Mouse (Mus musculus): Measurements from ENCODE around the gene Ninj2.

The Ninj2 gene

DNA sequence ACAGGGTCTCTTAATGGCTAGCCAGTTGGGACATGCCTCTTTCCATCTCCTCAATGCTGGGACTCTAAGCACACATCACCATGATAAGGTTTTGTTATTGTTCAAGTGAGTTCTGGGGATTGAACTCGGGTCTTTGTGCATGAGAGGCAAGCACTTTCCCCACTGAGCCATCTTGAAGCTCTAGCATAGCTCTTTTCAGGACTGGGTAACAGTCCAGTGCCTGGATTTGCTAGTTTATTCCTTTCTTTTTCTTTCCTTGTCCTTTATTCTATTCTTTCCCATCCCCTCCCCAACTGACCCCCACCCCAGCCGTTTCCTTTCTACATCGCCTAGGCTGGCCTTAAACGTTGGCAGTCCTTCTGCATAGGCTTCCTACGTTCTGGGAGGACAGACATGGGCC is 1.9 kb downstream of the Ninj2 start:
- no peak for DNase-seq

DNA sequence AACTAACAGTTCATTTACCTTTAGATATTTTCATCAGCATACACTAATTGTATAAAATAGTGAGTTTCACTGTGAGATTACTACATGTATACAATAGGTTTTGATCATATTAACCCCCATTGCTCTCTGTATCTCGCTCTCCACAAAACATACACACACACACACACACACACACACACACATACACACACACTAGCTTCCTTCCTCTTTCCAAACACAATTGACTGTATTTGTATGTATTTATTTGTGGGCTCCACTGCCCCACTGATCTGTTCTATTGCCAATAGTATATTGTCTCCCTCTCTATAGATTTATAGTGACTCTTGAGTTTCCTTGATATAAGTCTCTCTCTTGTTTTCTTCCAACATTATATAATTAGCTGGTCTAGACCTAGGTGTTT is 2.4 kb downstream of the Ninj2 start:
- DNase-seq, result no peak

DNA sequence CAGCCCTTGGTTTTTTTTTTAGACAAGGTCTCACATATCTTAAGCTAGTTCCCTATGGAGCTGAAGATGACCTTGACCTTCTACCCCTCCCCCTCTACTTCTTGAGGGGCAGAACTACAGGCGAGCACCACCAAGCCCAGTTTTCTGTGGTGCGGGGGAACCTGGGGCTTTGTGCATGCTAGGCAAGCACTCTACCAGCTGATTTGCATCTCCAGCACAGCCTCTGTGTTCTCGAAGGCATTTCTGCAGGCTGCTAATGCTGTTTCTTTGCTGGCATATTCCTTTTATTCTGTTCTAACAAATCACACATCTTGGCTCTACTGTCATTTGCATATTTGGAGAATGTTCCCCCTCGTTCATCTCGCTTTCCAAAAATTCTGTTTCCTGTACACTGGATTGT is 6.2 kb downstream of the Ninj2 start:
- no peak for DNase-seq

DNA sequence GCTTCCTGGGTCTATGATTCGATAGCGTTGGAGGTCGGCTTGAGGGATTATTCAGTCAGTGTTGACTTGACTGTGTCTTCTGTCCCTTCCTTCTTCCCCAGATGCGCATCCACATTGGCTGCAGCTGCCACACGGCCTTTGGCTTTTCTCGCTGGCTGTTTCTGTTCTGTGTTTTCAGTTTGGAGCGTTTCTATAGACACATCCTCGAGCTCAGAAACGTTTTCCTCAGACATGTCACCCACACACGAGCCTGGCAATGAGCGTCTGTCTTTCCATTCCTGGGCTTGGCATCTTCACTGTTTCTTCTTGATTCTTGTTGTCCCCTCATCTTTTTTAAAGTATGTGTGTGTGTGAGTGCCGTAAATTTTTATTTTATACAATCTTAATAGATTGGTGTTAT is 8.1 kb downstream of the Ninj2 start:
- no peak for DNase-seq

DNA sequence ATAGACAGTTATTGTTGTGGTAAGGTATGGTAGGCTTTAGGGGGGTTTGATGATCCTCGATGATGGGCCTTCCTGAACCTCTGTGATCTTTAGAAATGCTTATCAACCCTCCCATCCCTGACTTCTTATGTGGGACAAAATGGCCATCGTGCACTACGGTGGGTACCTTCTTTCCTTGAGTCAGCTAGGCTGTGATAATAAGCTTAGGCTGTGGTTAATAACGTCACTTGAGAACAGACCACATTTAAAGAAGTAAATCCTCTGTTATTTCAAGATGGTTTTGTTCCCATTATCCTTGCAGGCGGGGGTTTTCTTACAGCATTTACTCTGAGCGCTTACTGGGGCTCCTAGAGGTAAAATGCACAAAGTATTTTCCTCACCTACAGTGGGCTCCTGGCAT is 8.8 kb downstream of the Ninj2 start:
- DNase-seq, result no peak

DNA sequence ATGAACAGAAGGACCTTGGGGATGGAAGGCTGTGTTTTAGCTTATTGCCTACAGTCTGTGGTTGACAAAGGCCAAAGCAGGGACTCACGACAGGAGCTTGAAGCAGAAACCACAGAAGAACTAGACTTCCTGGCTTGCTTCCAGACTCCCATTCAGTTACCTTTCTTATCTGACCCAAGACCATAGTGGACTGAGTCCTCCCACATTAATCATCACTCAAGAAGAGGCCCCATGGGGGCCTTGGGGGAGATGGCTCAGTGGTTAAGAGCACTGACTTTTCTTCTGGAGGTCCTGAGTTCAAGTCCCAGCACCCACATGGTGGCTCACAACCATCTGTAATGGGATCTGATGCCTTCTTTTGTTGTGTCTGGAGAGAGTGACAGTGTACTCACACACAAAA is 10.0 kb downstream of the Ninj2 start:
- no peak for DNase-seq

DNA sequence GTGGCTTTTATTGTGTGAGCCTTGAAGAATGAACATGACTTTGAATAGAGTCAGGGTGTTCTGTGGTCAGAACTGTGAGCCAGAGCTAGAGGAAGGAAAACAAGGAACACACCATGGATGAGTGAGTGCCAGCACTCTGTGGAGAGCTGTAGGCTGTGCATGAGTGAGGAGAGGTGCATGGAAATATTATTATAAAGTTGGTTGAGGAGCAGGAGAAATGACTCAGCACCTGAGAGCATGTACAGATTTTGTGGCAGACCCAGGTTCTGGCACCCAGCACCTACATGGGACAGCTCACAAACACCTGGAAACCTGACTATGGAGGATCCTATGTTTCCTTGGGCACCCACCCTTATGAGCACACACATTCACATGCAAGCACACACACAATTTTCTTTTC is 11.9 kb downstream of the Ninj2 start:
- no peak for DNase-seq

DNA sequence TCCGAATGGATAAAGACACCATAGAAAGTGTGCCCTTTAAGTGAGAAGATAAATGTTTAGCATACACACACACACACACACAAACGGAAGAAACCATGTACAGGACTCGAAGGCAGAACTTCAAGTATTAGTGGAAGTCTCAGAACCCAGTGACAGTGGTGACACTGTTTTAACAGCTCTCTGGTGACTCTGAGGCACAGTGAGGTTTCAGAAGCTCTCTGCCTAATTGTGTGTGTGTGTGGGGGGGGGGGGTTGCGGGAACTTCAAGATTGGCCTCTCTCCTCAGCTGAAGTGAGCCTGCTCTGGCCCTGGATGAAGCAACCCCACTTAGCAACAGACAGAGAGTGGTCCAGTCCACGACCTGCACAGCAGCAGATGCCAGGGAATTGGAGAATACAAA is 14.4 kb downstream of the Ninj2 start:
- DNase-seq, result no peak

DNA sequence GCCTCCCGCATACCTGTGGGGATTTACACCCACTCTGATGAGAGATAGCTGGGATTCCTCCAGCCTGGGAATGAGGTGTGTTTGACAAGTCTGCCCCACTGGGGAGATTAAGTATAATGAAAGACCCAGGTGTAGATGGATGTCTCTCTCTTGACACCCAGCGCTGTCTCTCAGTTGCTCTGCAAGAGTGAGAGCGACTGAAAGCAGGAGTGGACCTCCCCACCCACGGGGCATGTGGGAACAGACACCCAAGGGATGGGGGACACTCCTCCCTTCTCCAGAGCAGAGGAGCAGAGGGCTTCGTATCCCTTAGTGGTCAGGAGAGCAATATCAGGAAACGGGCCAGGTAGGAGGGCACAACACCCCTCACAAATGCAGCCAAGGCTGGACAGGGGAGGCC is 14.9 kb downstream of the Ninj2 start:
- no peak for DNase-seq

DNA sequence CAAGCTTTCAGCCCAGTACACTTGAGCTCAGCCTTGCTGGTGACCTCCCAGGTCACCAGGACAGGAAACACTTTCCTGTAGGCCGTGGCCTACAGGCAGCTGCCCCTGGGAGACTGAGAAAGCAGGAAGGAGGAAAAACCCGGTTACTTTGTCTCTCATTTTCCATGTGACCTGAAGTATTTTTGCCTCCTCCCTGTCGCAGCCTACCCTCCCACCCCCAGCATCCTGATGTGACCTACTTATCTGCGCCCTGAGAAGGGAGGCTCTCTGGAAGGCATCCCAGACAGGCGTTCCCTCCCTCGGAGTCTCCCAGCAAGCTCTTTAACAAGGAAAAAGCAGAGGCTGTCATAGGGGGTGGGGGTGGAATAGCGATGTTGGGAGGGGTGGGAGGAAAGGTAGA is 16.0 kb downstream of the Ninj2 start:
- DNase-seq, result peak; percentile 28

DNA sequence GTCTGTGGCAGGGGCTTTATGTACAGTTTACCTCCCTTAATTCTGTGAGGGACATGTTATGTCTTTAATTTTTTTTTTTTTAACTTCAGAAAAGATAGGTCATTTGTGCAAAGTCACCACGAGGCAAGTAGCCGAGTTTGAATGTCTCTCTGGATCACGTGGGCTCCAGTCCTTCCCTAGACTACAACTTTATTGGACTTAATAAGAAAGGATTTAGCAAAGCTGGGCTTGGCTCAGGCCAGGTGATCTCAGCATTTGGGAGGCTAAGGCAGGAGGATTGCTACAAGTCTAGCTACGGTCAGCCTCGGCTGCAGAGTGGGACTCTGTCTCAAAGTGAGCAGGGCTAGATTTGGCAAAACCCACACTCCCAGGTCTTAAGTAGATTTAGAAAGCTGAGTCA is 16.8 kb downstream of the Ninj2 start:
- no peak for DNase-seq

DNA sequence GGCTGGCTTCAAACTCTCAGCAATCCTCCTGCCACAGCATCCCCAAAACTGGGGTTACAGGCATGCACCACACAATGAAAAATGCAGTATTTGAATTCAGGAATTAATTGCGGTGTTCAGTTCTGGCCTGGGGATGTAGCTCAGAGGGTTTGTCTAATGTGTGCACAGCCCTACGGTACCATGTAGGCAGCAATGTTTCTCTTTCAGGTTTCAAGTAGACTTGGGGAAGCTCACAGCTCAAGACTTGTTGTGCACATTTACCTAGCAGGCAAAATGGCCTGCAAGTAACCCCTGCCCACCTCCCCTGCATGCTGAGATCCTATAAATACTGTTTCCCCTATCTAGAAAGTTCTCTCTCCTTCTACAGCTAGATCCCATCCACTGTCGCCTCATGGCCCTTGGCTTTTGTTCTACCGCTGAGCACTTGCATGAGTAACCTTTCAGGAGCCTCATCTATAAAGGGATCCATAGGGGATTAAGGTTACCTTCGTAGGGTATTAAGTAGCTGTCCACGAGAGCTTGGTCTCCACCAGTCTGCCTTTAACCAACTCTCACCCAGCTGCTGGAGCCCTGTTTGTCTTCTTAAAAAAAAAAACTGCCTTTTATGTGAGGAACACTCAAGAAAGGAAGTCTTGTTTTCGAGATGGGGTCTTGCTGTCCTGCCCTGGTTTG is 17.7 kb downstream of the Ninj2 start:
- DNase-seq, result no peak

DNA sequence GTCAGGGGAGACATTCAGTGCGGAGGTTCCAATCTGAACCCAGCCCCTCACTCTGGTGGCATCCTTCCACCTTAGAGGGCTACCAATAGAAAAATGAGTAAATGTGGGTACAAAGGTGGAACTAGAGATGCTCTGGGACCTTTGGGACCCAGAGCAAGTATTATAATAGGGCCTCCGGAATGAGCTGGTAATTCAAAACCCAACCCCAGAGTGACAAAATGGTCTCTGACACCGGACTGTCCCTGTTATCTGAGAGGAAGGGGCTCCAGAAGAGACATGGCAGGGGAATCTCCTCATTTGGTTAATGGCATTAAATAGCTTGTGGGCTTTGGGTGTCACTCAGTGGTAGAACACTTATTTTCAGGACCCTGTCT is 18.2 kb downstream of the Ninj2 start:
- no peak for DNase-seq

DNA sequence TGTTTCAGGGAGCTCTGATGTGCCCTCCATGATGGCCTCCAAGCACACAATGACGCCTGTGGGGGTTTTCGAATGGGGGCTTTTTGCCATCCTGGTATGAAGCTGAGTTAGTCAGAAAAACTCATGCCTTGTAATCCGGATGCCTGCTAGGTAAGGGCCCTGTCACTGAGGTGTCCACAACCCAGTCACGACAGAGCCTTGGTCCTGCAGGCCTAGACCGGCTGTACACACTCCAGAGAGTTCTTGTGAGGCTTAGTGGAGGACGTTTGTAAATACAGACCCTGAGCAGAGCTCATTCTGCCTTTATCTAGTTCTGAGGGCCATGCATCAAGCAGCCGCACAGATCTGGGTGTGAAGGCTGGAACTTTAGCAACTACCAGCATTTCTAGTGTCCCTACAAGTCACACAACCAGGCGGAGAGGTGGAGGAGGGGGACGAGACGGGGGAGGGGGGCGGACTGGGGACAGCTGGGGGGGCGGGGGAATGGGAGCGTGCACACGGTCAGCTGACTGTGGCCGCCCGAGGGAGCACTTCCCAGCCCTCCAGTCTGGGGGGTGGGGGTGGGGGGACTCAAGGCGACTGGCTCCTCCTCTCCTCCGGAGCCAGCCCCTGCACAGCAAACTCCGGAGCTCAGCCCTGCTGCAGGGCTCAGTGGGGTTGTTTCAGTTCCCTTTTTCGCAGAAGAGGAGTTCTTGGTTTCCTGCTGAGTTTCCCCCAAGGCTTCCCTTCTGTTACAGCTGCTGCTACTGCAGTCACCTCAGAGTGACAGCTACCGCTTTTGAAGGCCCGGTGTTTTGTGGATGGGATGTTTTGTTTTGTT is 19.0 kb downstream of the Ninj2 start:
- peak; percentile 13 for DNase-seq

DNA sequence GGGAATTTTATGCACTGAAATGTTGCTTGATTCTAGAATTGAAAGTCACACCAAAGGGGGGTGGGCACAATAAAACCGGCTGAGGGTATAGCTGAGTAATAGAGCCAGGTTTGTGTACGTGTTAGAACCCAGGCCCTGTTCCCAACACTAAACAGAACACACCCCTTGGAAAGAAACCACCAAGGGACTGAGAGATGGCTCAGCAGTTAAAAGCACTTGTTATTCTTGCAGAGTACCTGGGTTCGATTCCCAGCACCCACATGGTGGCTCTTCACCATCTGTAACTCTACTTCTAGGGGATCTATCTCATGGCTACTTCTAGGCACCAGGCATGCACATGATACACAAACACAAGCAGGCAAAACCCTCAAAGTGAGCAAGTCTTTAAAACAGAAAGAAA is 20.7 kb downstream of the Ninj2 start:
- no peak for DNase-seq

DNA sequence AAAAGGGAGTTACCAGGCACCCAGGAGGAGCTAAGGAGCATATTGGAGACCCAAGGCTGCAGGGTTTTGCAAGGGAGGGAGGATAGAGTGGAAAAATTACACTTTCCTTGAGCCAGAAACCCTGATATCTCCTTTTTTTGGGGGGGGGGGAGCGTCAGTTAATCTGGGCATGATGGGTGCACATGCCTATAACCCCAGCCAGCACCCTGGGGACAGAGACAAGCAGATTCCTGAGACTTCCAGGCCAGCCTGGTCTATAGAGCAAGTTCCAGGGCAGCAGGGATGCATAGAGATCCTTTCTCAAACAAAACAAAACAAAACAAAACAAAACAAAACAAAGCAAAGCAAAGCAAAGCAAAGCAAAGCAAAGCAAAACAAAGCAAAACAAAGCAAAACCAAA is 21.1 kb downstream of the Ninj2 start:
- no peak for DNase-seq

DNA sequence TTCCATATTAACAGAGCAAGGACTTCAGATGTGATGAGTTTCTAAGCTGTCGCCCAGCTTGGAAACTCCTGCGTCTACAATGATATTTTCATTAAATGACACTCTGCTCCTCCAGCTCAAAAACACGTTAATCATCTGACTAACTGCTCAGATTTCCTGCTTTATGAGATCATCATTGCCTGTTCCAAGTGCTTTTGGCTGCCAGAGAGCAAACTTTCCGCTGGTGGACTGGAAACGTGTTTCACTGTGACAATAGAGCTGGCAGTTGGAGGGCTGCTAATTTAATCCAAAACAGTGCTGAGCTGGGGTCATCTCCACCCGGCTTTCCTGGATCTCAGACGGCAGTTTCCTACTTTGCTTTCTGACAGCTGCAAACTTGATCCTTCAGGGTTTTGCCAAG is 21.5 kb downstream of the Ninj2 start:
- no peak for DNase-seq

DNA sequence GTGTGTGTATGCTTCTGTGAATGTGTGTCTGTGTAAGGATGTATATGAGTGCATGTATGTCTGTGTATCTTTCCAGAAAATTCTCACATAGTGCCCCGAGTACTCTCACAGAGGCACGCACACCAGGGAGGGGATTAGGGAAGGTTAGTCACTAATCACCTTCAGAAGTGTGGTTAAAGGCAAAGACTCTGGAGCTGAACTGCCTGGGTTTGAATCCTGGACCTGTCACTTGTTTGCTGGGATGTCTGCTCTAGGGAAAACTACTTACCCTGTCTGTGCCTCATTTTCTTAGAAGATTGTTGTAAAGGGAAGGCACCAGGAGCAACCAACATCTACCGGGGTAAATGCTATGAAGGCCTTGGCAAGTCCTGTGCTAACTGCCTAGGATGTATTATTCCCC is 22.3 kb downstream of the Ninj2 start:
- no peak for DNase-seq

DNA sequence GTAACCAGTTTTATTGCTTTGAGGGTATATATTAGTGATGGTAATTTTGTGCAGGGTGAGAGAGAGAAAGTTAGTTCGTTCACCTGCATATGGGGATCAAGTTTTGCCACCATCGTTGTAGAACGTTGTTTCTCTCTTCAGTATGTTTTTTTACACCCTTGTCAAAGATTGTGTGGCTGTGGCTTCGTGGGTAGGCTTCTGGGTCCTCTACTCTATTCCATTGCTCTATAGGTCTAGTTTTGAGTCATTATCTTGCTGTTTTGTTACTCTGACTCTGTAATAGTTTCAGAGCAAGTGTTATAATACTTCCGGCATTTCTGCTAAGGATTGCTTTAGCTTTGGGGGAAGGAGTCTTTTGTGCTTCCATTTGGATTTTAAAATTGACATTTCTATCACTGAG is 26.7 kb downstream of the Ninj2 start:
- DNase-seq, result no peak

DNA sequence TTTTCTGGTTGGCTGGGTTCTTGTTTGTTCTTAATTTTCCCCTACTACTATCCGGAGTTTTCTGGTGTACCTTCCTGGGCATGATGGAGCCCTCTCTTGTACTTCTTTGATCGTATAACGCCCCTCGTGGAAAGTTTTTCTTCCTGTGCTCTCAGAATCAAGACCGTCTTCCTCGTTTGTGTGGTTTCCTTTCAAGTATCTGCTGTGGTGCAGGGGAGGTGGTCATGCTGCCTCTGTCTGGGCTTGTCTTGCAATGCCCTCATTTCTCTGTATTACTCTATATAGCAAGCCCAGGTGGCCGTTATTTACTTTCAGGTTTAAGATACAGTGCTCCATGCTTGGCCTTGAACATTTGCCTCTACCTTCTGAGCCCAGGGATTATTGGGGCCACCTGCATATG is 31.5 kb downstream of the Ninj2 start:
- no peak for DNase-seq

DNA sequence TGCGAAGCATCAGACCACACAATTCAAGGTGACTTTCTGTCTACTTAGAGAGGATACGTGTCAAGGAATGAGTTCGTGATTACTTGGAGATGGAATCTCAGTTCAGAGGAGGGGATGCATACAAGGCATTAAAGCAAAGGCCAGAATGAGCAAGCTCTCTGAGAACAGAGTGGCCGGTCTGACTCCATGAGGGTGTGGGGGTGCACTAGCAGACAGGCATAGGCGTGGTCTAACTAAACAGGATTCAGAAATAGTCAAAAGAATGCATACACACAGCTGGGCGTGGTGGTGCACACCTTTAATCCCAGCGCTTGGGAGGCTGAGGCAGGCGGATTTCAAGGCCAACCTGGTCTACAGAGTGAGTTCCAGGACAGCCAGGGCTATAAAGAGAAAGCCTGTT is 33.3 kb downstream of the Ninj2 start:
- DNase-seq, result no peak

DNA sequence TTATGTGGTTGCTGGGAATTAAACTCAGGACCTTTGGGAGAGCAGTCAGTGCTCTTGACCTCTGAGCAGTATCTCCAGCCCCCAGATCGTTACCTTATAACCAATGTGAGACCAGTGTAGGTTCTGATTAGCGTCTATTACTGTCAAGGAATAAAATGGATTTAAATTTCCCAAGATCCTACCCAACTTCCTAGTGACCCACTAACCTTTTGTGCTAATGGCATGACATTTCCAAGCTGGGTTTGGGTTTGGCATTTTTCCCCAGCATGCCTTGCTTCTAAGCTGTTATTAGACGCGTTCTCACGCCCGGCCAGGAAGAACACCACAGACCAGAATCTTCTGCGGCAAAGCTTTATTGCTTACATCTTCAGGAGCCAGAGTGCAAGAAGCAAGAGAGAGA is 34.2 kb downstream of the Ninj2 start:
- DNase-seq, result no peak

DNA sequence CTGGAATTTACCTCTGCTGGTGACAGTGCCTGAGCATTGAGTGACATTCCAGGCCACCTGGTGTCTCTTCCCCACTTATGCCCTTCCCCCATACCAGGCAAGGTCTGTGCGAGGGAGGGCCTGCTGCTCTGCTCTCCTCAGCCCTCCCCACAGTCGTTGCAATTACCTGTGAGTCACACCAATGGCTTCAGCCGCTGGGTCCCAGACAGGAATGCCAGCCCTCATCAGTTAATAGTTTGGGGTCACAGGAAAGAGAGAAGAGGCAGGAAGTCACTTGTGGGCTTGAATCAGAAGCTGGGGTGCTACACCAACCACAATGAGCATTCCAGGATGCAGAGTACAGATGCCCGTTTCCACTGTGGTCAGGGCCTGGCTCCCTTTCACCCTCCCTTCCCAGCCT is 41.6 kb downstream of the Ninj2 start:
- no peak for DNase-seq

DNA sequence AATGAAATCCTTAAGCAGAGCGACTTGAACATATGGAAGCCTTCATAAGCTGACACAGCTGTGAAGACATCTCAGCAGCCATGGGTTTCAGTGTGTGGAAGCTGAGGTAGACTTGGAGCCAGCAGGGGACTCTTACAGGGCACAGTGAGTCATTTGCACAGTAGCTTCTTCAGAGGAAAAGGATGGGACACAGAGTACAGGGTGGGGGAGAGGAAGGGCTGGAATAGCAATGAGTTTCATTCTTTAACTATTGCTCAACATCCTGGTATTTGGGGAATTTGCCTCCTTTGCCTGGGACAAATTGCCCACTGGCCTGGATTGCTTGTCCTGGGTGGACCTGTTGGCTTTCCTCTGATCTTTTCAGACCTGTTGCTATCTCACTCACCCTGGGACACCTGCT is 52.3 kb downstream of the Ninj2 start:
- DNase-seq, result no peak

DNA sequence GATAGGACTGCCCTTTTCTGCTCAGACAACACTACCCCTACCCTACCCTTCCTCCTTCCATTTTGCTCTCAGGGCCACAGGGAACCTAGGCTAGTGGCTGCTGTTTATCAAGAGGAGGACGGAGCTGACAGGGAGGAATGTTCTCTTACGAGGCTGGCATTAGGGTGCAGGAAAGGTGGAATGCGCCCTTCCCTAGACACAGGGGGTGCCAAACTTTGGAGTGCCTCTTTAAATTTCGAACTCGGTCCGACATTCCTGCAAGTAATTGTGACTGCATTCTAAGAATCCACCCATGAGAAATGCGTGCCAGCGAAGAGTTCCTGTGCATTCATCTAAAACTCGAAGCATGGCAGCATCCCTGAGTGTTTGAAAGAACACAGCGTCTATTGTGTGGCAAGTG is 53.5 kb downstream of the Ninj2 start:
- DNase-seq, result no peak

All from cerebellum, adult 11-12 months (tissue).